Mouse (Mus musculus) MEL (cell line): ENCODE data around the gene Bcar1. TPM values are rescaled to one million over a fixed set of nuclear protein-coding genes. Genes with fewer than 3 reads are reported as not detected.

Experiments used
- DNase-seq: peaks from one replicate; pipeline ENCODE4 v3.0.0; 2011; ENCODE audit warnings: low read depth, low spot score
- H3K27ac ChIP-seq: 2 replicates; pipeline ENCODE4 v1.5.1; 2012; ENCODE audit warnings: low read depth, mild to moderate bottlenecking, control low read depth, low read length, moderate library complexity; ENCODE audit not compliant: control insufficient read depth
- H3K27me3 ChIP-seq, 2 experiments: fragments of 150-350 bp in 1 of 2; sonication (generic) in 1 of 2; 2 replicates each; pipeline ENCODE4 v1.6.1; 2012; ENCODE audit warnings: low read length in 2 of 2, mild to moderate bottlenecking in 2 of 2, improper control_type of control experiment in 1 of 2, moderate library complexity in 1 of 2; ENCODE audit not compliant: insufficient read depth in 2 of 2, control insufficient read depth in 1 of 2
- H3K36me3 ChIP-seq, 2 experiments: 2 replicates each; pipeline ENCODE4 v1.6.1; 2012 to 2014; ENCODE audit warnings: low read length in 2 of 2, improper control_type of control experiment in 1 of 2, inconsistent platforms in 1 of 2, mild to moderate bottlenecking in 1 of 2; ENCODE audit not compliant: insufficient read depth in 2 of 2, control insufficient read depth in 1 of 2
- H3K4me1 ChIP-seq, 2 experiments: fragments of 150-350 bp in 1 of 2; sonication (generic) in 1 of 2; 2 replicates each; pipeline ENCODE4 v1.6.1; 2012; ENCODE audit warnings: low read length in 2 of 2, improper control_type of control experiment in 1 of 2, mild to moderate bottlenecking in 1 of 2; ENCODE audit not compliant: insufficient read depth in 2 of 2, control insufficient read depth in 1 of 2
- H3K4me3 ChIP-seq, 2 experiments: fragments of 150-350 bp in 1 of 2; sonication (generic) in 1 of 2; 2 replicates each; pipeline ENCODE4 v1.5.1; 2012; ENCODE audit warnings: low read depth in 2 of 2, low read length in 2 of 2, mild to moderate bottlenecking in 2 of 2, moderate library complexity in 2 of 2, control low read depth in 1 of 2, improper control_type of control experiment in 1 of 2; ENCODE audit not compliant: control insufficient read depth in 1 of 2, insufficient read depth in 1 of 2
- H3K79me2 ChIP-seq: 2 replicates; pipeline ENCODE4 v1.6.1; 2012; ENCODE audit warnings: mild to moderate bottlenecking, low read length, moderate library complexity; ENCODE audit not compliant: control insufficient read depth, poor library complexity, insufficient read depth
- H3K9ac ChIP-seq: 2 replicates; pipeline ENCODE4 v1.6.1; 2012; ENCODE audit warnings: low read depth, mild to moderate bottlenecking, control low read depth, low read length, moderate library complexity; ENCODE audit not compliant: control insufficient read depth, poor library complexity, severe bottlenecking
- H3K9me3 ChIP-seq: fragments of 150-350 bp; sonication (generic); replicated peaks from 2 replicates; pipeline ENCODE4 v1.6.1; 2012; ENCODE audit warnings: mild to moderate bottlenecking, low read length, improper control_type of control experiment, moderate library complexity; ENCODE audit not compliant: insufficient read depth
- BHLHE40 ChIP-seq: IDR thresholded peaks from 2 replicates; pipeline ENCODE4 v1.6.1; 2012; ENCODE audit warnings: low read depth, mild to moderate bottlenecking, inconsistent platforms, low read length, improper control_type of control experiment, borderline replicate concordance
- CHD1 ChIP-seq: IDR thresholded peaks from 2 replicates; pipeline ENCODE4 v1.6.1; 2012; ENCODE audit warnings: low read depth, mild to moderate bottlenecking, inconsistent platforms, low read length, improper control_type of control experiment
- CHD2 ChIP-seq: IDR thresholded peaks from 2 replicates; pipeline ENCODE4 v1.6.1; 2011; ENCODE audit warnings: low read length, improper control_type of control experiment
- CTCF ChIP-seq, 3 experiments: IDR thresholded peaks in 2 of 3; conservative IDR thresholded peaks in 1 of 3; 2 replicates each; pipeline ENCODE4 v1.5.1; 2011 to 2012; ENCODE audit warnings: low read length in 3 of 3, low read depth in 2 of 3, mild to moderate bottlenecking in 2 of 3, improper control_type of control experiment in 1 of 3, inconsistent platforms in 1 of 3, mixed read lengths in 1 of 3, moderate library complexity in 1 of 3; ENCODE audit not compliant: control insufficient read depth in 1 of 3, insufficient read depth in 1 of 3, poor library complexity in 1 of 3, severe bottlenecking in 1 of 3
- E2F4 ChIP-seq: IDR thresholded peaks from 2 replicates; pipeline ENCODE4 v1.6.1; 2011; ENCODE audit warnings: low read depth, low read length, improper control_type of control experiment, borderline replicate concordance
- ELF1 ChIP-seq: IDR thresholded peaks from 2 replicates; pipeline ENCODE4 v1.6.1; 2014; ENCODE audit warnings: low read depth, mild to moderate bottlenecking, inconsistent platforms, low read length, improper control_type of control experiment, moderate library complexity
- EP300 ChIP-seq, 2 experiments: IDR thresholded peaks; 2 replicates each; pipeline ENCODE4 v1.6.1; 2011; ENCODE audit warnings: improper control_type of control experiment in 2 of 2, low read length in 2 of 2, low read depth in 1 of 2, mild to moderate bottlenecking in 1 of 2
- ETS1 ChIP-seq: IDR thresholded peaks from 2 replicates; pipeline ENCODE4 v1.6.1; 2012; ENCODE audit warnings: low read depth, mild to moderate bottlenecking, inconsistent platforms, low read length, improper control_type of control experiment, moderate library complexity
- GATA1 ChIP-seq: IDR thresholded peaks from 2 replicates; pipeline ENCODE4 v1.6.1; 2011; ENCODE audit warnings: low read depth, low read length, improper control_type of control experiment
- HCFC1 ChIP-seq: IDR thresholded peaks from 2 replicates; pipeline ENCODE4 v1.6.1; 2012; ENCODE audit warnings: low read depth, mild to moderate bottlenecking, inconsistent platforms, low read length, improper control_type of control experiment, moderate library complexity
- JUND ChIP-seq: IDR thresholded peaks from 2 replicates; pipeline ENCODE4 v1.6.1; 2011; ENCODE audit warnings: low read depth, mild to moderate bottlenecking, improper control_type of control experiment, low read length
- KAT2A ChIP-seq: conservative IDR thresholded peaks from 2 replicates; pipeline ENCODE4 v1.6.1; 2012; ENCODE audit warnings: low read depth, low read length, improper control_type of control experiment, inconsistent platforms
- MAFK ChIP-seq: IDR thresholded peaks from 2 replicates; pipeline ENCODE4 v1.6.1; 2011; ENCODE audit warnings: low read depth, mild to moderate bottlenecking, low read length, improper control_type of control experiment, borderline replicate concordance
- MAX ChIP-seq: IDR thresholded peaks from 2 replicates; pipeline ENCODE4 v1.6.1; 2011; ENCODE audit warnings: low read length, improper control_type of control experiment
- MAZ ChIP-seq: IDR thresholded peaks from 2 replicates; pipeline ENCODE4 v1.6.1; 2012; ENCODE audit warnings: low read depth, mild to moderate bottlenecking, inconsistent platforms, low read length, improper control_type of control experiment
- MEF2A ChIP-seq: IDR thresholded peaks from 2 replicates; pipeline ENCODE4 v1.6.1; 2014; ENCODE audit warnings: low read depth, mild to moderate bottlenecking, inconsistent platforms, low read length, improper control_type of control experiment; ENCODE audit not compliant: poor library complexity, insufficient replicate concordance, severe bottlenecking; ENCODE audit errors: extremely low read depth
- MXI1 ChIP-seq: IDR thresholded peaks from 2 replicates; pipeline ENCODE4 v1.6.1; 2011; ENCODE audit warnings: mild to moderate bottlenecking, low read depth, low read length, improper control_type of control experiment
- MYB ChIP-seq: IDR thresholded peaks from 2 replicates; pipeline ENCODE4 v1.6.1; 2011; ENCODE audit warnings: mild to moderate bottlenecking, low read depth, low read length, improper control_type of control experiment
- MYC ChIP-seq: IDR thresholded peaks from 2 replicates; pipeline ENCODE4 v1.6.1; 2011; ENCODE audit warnings: low read depth, mild to moderate bottlenecking, low read length, improper control_type of control experiment, moderate library complexity
- NELFE ChIP-seq: IDR thresholded peaks from 2 replicates; pipeline ENCODE4 v1.6.1; 2011; ENCODE audit warnings: low read depth, low read length, improper control_type of control experiment
- NRF1 ChIP-seq: IDR thresholded peaks from 2 replicates; pipeline ENCODE4 v1.6.1; 2014; ENCODE audit warnings: low read depth, mild to moderate bottlenecking, inconsistent platforms, low read length, improper control_type of control experiment, moderate library complexity; ENCODE audit not compliant: poor library complexity, insufficient read depth, severe bottlenecking
- POLR2A ChIP-seq, 2 experiments: IDR thresholded peaks; 2 replicates each; pipeline ENCODE4 v1.6.1; 2011 to 2012; ENCODE audit warnings: low read length in 2 of 2, mild to moderate bottlenecking in 2 of 2, control low read depth in 1 of 2, improper control_type of control experiment in 1 of 2, low read depth in 1 of 2, moderate library complexity in 1 of 2; ENCODE audit not compliant: control insufficient read depth in 1 of 2, insufficient read depth in 1 of 2, poor library complexity in 1 of 2
- POLR2AphosphoS2 ChIP-seq: IDR thresholded peaks from 2 replicates; pipeline ENCODE4 v1.6.1; 2011; ENCODE audit warnings: low read length, improper control_type of control experiment
- SIN3A ChIP-seq: IDR thresholded peaks from 2 replicates; pipeline ENCODE4 v1.6.1; 2012; ENCODE audit warnings: low read length, improper control_type of control experiment, inconsistent platforms
- SMC3 ChIP-seq: IDR thresholded peaks from 2 replicates; pipeline ENCODE4 v1.6.1; 2011; ENCODE audit warnings: low read depth, low read length, improper control_type of control experiment
- TAL1 ChIP-seq: IDR thresholded peaks from 2 replicates; pipeline ENCODE4 v1.6.1; 2012; ENCODE audit warnings: mild to moderate bottlenecking, inconsistent platforms, low read length, moderate library complexity, mixed read lengths
- TBP ChIP-seq: IDR thresholded peaks from 2 replicates; pipeline ENCODE4 v1.8.0; 2011; ENCODE audit warnings: low read depth, low read length, improper control_type of control experiment
- TCF12 ChIP-seq: IDR thresholded peaks from 2 replicates; pipeline ENCODE4 v1.6.1; 2014; ENCODE audit warnings: low read depth, mild to moderate bottlenecking, inconsistent platforms, low read length, improper control_type of control experiment, moderate library complexity
- USF1 ChIP-seq: IDR thresholded peaks from 2 replicates; pipeline ENCODE4 v1.6.1; 2014; ENCODE audit warnings: low read depth, mild to moderate bottlenecking, inconsistent platforms, low read length, improper control_type of control experiment, moderate library complexity
- ZKSCAN1 ChIP-seq: IDR thresholded peaks from 2 replicates; pipeline ENCODE4 v1.6.1; 2012; ENCODE audit warnings: low read depth, mild to moderate bottlenecking, inconsistent platforms, low read length, improper control_type of control experiment, moderate library complexity
- ZMIZ1 ChIP-seq: IDR thresholded peaks from 2 replicates; pipeline ENCODE4 v1.6.1; 2012; ENCODE audit warnings: low read depth, mild to moderate bottlenecking, inconsistent platforms, low read length, improper control_type of control experiment, moderate library complexity
- ZNF384 ChIP-seq: IDR thresholded peaks from 2 replicates; pipeline ENCODE4 v1.6.1; 2012; ENCODE audit warnings: low read depth, mild to moderate bottlenecking, inconsistent platforms, low read length, improper control_type of control experiment
- polyA plus RNA-seq, 2 experiments: library from polyadenylated mRNA; stranded (reverse) in 1 of 2; unstranded in 1 of 2; fragments of >175 nt in 1 of 2; fragments of >200 nt in 1 of 2; gene quantifications; 2 replicates each; pipeline versions ENCODE4 v1.2.1 to v1.2.4; 2012; ENCODE audit warnings: low replicate concordance in 2 of 2, low read depth in 1 of 2; ENCODE audit not compliant: insufficient read length in 2 of 2, insufficient read depth in 1 of 2, missing spikeins in 1 of 2
- total RNA-seq: library from RNA; depleted of rRNA; stranded (reverse); fragments of 300-350 nt; gene quantifications from 2 replicates; pipeline ENCODE4 v1.2.3, GENCODE M21; 2012

Gene Bcar1
- total and polyA plus RNA-seq, 3 experiments, result 6.5 to 17.4 TPM; not detected in 1

DNA sequence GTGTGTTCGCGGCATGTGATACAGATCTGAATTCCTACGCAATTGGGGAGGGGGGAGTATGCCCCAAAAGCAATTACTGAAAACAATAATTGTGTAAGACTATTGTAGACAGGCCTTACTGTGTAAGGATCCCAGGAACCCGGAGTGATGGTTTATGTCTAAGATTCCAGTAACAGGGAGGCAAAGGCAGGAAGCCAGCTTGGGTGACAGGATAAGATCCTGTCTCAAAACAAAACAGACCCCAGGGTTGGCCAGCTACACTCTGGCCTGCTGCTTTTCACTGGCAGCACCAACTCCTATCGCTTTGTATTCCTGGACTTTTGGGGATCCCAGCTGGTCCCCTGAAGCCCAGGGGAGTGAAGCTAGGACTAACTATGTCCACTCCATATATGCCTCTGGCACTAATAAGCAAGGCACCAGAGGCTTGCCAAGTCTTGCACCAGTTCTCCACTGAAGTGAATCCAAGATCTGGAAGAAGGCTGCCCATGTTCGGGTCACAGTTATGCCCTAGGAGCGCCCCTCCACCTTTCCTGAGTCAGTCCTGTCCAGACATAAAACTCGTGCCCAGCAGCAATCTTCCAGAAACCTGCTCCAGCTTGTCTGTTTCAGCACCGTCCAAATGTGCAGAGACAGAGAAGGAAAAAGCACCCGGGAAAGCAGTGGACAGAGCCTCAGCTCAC lies 11.1 kb downstream of the Bcar1 start:
- H3K4me3 ChIP-seq, result peak overlapping the region; percentile 56 to 85
- H3K79me2 ChIP-seq, result no peaks in the 10 kb centered on the region
- DNase-seq, result no peak
- no peaks in the 10 kb centered on the region for H3K9me3 ChIP-seq
- peak overlapping the region; percentile 51 for H3K9ac ChIP-seq
- H3K4me1 ChIP-seq, result peaks cover 2 to 4% of the 10 kb centered on the region in 2 experiments; a peak in 1 of 4 replicates
- no peak overlapping the region for H3K27ac ChIP-seq
- TF ChIP-seq TCF12 (no peak), MAZ (0 out of 2 replicates have a peak, but pooled peaks have one; percentile 1)
- no peaks in the 10 kb centered on the region for H3K36me3 ChIP-seq
- H3K27me3 ChIP-seq, result no peaks in the 10 kb centered on the region

DNA sequence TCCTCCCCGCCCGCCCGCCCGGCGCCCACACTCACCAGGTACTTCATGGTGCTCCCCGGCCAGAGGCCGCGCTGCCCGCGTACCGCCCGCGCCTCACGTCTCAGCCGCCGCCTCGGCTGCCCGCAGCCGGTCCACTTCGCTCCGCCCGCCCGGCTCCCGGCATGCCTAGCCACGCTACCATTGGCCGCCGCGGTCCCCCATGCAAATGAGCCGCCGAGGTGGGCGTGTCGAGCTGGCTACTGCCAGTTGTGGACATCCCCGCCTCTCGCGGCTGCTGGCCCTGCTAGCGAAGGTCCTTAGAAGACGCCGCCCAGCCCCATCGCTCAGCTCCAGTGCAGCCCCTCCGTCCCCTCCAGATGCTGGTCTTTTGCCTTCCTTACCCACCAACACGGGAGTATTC lies 11.6 kb downstream of the Bcar1 start:
- Histone ChIP-seq H3K36me3 (no peaks in the 10 kb centered on the region), H3K27ac (no peak overlapping the region), H3K79me2 (no peaks in the 10 kb centered on the region), H3K27me3 (no peaks in the 10 kb centered on the region), H3K9me3 (no peaks in the 10 kb centered on the region), H3K9ac (peak overlapping the region; percentile 51), H3K4me3 (peak overlapping the region; percentile 56 to 85), H3K4me1 (peaks cover 2 to 4% of the 10 kb centered on the region in 2 experiments; a peak in 1 of 4 replicates)
- peak; percentile 93 for DNase-seq
- TF ChIP-seq MYB, result no peak
- TF ChIP-seq ZMIZ1, result no peak
- no peak for TF ChIP-seq MYC
- TF ChIP-seq ETS1, result no peak
- no peak for TF ChIP-seq ELF1
- no peak for TF ChIP-seq CHD2
- no peak for TF ChIP-seq TAL1
- no peak for TF ChIP-seq USF1
- TF ChIP-seq TBP, result no peak
- TF ChIP-seq MAZ, result 0 out of 2 replicates have a peak, but pooled peaks have one; percentile 20
- TF ChIP-seq MEF2A, result no peak
- TF ChIP-seq ZKSCAN1, result no peak
- TF ChIP-seq ZNF384, result no peak
- TF ChIP-seq NELFE, result no peak
- TF ChIP-seq BHLHE40, result no peak
- TF ChIP-seq EP300 (IDR thresholded peaks at IDR 0.05; ENCODE audit: low read depth in 1 of 2, low read length in 2 of 2), result no peak
- TF ChIP-seq CHD1, result no peak
- no peak for TF ChIP-seq GATA1
- no peak for TF ChIP-seq JUND
- TF ChIP-seq POLR2AphosphoS2, result no peak
- no peak for TF ChIP-seq CTCF (IDR thresholded peaks at IDR 0.05 in 2 of 3, conservative IDR thresholded peaks at IDR 0.05 in 1 of 3; ENCODE audit: control insufficient read depth in 1 of 3, insufficient read depth in 1 of 3, low read depth in 2 of 3, low read length in 3 of 3, poor library complexity in 1 of 3, severe bottlenecking in 1 of 3)
- no peak for TF ChIP-seq KAT2A
- no peak for TF ChIP-seq E2F4
- no peak for TF ChIP-seq SMC3
- TF ChIP-seq MAX, result no peak
- no peak for TF ChIP-seq HCFC1
- no peak for TF ChIP-seq MAFK
- TF ChIP-seq MXI1, result peak; percentile 33; the same call in 1 of the 2 replicates
- peak in 1 of 2 experiments; percentile 37; a peak in 1 of 4 replicates for TF ChIP-seq POLR2A (IDR thresholded peaks at IDR 0.05; ENCODE audit: control insufficient read depth in 1 of 2, insufficient read depth in 1 of 2, low read depth in 1 of 2, low read length in 2 of 2, poor library complexity in 1 of 2)
- TF ChIP-seq SIN3A, result peak; percentile 40; the same call in 1 of the 2 replicates
- no peak for TF ChIP-seq NRF1
